Mouse (Mus musculus) gastrocnemius, postnatal 14 days (tissue): ENCODE results near the gene Mafg. TPM values are rescaled to one million over a fixed set of nuclear protein-coding genes. Genes with fewer than 3 reads are reported as not detected.

ENCODE experiments used
- DNase-seq: peaks from one replicate; pipeline ENCODE4 v3.0.0; 2021; ENCODE audit warnings: mixed read lengths
- intact Hi-C: fragments of 180-260 bp; cut with DNase I; formaldehyde crosslinking; loops from one replicate; pipeline ENCODE4 v1.15.1; 2025; ENCODE audit warnings: low total_unique reads
- total RNA-seq, 2 experiments: library from RNA; stranded (reverse); gene quantifications; 2 replicates each; pipeline ENCODE4 v1.2.3; 2021

The Mafg gene
- total RNA-seq, 2 experiments from 2014 or later, result 29.9 to 33.1 TPM

- intact Hi-C loops, result no loop called here
- DNase-seq, result no peak
Measured at GRCm38 (mm10) chr11:120651872-120652271, 18.5 kb upstream of the Mafg start.

- no peak for DNase-seq
- intact Hi-C loops, result no loop called here
Measured at GRCm38 (mm10) chr11:120648001-120648476, 14.6 kb upstream of the Mafg start, which contains the start of gene Myadml2. Myadml2 (minus strand) TSS chr11:120648158.

- intact Hi-C loops, result no loop called here
- no peak for DNase-seq
Measured at GRCm38 (mm10) chr11:120647047-120647830, 13.8 kb upstream of the Mafg start.

- DNase-seq, result peak; percentile 94
- intact Hi-C loops, result no loop called here
Measured at GRCm38 (mm10) chr11:120643601-120643987, 10.2 kb upstream of the Mafg start, which contains the start of gene Pycr1. Pycr1 (minus strand) TSS chr11:120643769.

DNA sequence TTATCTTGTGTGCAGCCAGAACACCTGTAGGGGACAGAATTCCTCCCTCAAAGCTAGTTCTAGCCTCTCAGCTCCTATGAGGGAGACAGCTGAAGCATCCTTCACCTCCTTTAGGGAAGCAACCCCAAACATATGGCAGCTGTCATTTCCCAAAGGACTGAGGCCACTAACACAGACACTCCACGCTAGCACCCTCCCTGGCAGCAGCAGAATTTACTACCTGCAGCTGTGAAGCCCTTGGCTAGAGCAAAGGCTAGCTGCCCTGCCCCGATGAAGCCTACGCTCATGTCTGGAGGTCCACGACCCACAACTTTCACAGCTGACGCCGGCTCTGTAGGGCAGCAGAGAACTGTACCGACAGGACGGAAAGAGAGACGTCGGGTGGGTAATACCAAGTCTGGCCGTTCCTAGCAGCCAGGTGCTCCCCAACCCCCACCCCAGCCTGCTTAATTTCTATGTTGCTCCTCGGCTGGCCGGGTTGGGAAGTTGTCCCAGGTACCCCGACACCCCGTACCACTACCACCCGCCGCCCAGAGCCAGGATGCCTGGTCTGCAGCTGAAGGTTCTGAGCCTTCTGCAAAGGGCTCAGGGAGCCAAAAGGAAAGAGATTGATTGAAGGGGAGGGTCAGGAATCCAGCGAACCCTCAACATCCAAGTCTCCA is 9.7 kb upstream of the Mafg start:
- DNase-seq, result no peak

GRCm38 (mm10) chr11:120641869-120642268 is 8.5 kb upstream of the Mafg start:
- DNase-seq, result no peak
- intact Hi-C loops, result no loop called here

More for the DNA sequence above, 9.7 kb upstream of the Mafg start:
- intact Hi-C loops, result no loop called here

DNA sequence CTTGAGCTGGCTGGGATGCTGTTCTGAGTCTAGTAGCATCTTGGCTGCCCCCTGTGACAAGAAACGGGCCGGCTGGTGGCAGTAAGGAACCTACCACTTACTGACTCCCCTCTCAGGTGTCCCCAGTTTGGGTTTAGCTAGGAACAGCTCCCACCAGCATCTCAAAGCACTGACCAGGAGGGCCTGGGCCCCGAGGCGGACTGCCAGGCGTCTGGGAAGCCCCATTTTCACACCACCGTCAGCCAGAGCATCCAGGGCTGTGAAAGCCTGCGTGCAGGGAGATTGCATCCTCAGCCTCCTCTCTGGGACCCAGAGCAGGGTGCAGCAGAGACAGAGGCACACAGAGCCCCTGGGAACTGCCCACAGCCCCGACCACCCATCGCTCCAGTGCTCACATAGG is 7.9 kb upstream of the Mafg start:
- intact Hi-C loops, result no loop called here
- no peak for DNase-seq

DNA sequence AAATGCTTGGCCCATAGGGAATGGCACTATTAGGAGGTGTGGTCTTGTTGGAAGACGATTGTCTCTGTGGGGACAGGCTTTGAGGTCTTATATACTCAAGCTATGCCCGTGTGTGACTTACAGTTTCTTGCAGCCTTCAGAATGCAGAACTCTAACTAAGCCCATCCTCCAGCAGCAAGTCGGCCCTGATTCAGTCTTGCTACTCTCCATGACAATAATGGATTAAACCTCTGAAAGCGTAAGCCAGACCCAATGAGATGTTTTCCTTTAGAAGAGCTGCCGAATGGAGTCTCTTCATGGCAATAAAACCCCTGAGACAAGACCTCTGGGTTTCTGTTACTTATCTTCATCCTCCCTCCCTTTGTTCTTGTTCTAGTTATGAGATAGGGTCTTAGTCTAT is 1.4 kb upstream of the Mafg start:
- intact Hi-C loops, result no loop called here

GRCm38 (mm10) chr11:120632559-120633519 is 561 bp downstream of the Mafg start:
- peak; percentile 81 for DNase-seq
- intact Hi-C loops, result no loop called here

More for the DNA sequence above, 1.4 kb upstream of the Mafg start:
- DNase-seq, result no peak

GRCm38 (mm10) chr11:120631726-120632448 is 1.5 kb downstream of the Mafg start:
- intact Hi-C loops, result no loop called here
- DNase-seq, result no peak

DNA sequence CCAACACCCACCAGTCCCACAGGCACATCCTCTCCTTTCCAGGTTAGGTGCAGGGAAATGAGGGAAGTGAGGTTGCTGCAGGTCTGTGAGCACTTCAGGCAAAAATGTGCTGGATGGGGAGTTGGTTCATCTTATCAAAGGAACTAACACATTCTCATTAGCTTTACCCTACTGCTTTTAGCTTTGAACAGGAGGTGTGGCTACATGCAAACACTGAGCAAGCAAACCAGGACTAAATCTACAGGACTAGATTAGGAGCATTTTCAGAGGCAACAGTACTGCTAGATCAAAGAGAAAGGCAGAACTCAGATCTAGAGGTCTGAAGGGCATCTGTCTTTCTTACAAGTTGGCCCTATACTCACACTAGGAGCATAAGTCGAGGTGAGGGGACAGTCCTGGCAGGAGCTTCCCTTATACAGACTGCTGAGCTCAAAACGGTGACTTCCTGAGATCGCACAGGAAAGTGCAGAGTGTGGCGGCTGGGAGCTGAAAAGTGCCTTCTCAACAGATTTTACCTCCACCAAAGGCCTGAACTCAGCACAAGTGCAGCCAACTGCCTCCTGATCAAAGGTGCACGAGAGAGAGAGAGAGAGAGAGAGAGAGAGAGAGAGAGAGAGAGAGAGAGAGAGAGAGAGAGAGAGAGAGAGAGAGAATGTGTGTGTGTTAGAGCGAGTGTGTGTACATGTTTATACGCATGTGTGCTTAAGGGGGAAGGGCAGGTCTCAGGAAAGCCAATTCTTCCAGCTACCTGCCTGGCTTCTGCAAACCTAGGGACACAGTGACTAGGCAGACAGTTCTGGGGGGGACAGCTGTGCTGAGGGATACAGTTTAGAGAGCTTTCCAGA is 2.3 kb downstream of the Mafg start:
- intact Hi-C loops, result no loop called here
- no peak for DNase-seq

- no peak for DNase-seq
- intact Hi-C loops, result no loop called here
Measured at GRCm38 (mm10) chr11:120630401-120630871, 3.0 kb downstream of the Mafg start.

DNA sequence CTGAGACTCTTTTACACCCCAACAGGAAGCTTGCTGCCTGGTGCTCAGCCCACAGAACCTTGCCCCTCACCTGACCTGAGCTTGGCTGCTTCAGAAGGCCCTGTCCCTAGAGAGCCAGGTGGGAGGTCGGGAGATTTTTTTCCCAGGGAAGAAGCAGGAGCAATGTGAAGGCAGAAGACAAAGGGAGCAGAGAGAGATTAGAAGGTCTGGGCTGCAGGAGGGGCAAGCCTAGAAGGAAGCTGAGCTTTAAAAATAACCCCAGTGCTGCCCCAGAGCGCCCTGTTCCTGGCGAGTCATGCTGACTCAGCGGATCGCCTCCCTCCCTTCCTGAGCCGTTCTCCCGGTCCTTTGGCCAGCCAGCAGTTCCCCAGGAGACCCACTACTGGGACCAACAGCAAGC is 3.5 kb downstream of the Mafg start:
- peak; percentile 61 for DNase-seq
- intact Hi-C loops, result no loop called here

GRCm38 (mm10) chr11:120629341-120629730 is 4.1 kb downstream of the Mafg start:
- DNase-seq, result no peak
- intact Hi-C loops, result no loop called here

DNA sequence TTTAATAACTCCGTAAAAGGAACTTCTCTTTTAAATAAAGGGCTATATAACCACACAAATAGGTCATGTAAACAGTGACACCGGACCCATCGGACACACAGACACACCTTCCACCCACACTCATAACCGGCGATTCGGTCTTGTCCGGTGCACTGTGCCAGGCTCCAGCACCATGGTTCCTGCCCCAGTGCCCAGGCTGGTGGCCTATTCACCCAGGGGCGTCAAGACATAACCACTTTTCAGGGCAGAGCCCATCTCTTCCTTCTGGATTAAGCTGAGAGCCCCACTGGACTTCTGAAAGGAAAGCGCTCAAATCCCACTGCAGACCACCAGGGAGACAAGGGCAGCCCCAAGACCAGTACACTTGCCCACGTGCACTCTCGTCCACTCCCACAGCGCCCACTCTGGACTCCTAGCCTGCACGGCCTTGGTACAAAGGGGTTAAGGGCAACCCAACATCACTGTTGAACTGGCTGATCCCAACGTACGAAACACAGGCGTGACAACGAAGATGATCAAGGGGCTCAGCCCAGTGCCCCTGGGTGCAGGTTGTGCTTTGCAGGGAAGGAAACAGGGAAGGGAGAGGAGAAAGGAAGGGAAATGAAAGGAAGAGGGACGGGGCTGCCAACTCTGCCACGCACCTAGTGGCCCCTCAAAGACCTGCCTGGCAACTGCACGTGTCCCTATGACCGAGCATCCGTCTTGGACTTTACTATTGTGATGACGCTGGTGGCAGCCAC is 4.6 kb downstream of the Mafg start:
- intact Hi-C loops, result no loop called here
- DNase-seq, result no peak

DNA sequence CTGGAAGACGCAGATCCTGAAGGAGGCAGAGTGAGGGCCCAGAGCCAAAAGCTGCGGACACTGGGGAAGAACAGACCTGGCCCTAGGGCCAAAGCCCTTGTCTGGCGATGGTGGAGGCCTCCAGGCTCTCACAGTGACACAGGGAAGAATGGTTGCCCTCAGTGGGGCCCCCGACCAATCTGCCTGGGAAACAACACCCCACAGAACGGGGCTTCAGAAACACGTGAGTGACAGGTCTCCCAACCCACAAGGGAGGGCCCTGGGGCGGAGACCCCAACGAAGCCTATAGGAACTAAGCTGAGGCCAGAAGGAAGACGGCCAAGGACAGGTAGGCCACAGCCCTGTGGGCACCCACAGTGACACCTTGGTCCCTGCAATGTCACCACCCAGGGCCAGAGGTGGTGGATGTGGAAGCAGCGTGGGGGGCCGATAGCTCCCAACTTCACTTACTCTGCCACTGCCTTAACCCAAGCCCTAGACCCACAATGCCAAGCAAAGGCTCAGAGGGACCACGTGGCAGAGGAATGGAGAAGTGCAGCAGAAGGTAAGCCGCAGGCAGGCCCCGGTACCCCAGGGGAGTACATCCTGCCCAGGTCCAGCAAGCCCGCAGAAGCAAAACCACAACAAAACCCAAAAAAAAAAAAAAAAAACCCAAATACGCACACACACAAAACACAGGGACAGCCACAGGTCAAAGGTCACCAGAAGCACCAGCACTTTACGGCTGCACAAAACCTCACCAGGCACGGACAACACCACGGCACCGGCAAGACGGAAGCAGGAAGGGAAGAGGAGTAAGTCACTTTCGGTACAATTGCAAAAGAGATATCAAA is 5.7 kb downstream of the Mafg start:
- intact Hi-C loops, result no loop called here
- no peak for DNase-seq
